Mouse (Mus musculus) heart, postnatal 0 days (tissue): ENCODE results near the gene Pcbp3.

Source experiments
- CTCF ChIP-seq: IDR thresholded peaks from 2 replicates; pipeline ENCODE4 v1.5.1; 2016; ENCODE audit warnings: antibody characterized with exemption, control low read depth, low read depth
- EP300 ChIP-seq: IDR thresholded peaks from 2 replicates; pipeline ENCODE4 v1.6.1; 2016; ENCODE audit warnings: antibody characterized with exemption, low read depth

GRCm38 (mm10) chr10:76762411-76762810, 199.3 kb downstream of the Pcbp3 start:
- TF ChIP-seq CTCF (no peak), EP300 (no peak)
